Mouse (Mus musculus) natural killer cell, adult 2 months (primary cell): Measurements from ENCODE around the gene Gcc2.
A peak's percentile ranks its signal among the peaks of the same experiment; 100 is the strongest.
"Not testable (repeated sequence)": the region's sequence is repeated elsewhere in the genome, so short reads cannot be mapped to it uniquely, and the experiment has no call there.

ENCODE experiments used
- DNase-seq, 2 experiments: peaks; one replicate each; pipeline ENCODE4 v3.0.0; 2022; ENCODE audit warnings: low spot score in 2 of 2

The Gcc2 gene

DNA sequence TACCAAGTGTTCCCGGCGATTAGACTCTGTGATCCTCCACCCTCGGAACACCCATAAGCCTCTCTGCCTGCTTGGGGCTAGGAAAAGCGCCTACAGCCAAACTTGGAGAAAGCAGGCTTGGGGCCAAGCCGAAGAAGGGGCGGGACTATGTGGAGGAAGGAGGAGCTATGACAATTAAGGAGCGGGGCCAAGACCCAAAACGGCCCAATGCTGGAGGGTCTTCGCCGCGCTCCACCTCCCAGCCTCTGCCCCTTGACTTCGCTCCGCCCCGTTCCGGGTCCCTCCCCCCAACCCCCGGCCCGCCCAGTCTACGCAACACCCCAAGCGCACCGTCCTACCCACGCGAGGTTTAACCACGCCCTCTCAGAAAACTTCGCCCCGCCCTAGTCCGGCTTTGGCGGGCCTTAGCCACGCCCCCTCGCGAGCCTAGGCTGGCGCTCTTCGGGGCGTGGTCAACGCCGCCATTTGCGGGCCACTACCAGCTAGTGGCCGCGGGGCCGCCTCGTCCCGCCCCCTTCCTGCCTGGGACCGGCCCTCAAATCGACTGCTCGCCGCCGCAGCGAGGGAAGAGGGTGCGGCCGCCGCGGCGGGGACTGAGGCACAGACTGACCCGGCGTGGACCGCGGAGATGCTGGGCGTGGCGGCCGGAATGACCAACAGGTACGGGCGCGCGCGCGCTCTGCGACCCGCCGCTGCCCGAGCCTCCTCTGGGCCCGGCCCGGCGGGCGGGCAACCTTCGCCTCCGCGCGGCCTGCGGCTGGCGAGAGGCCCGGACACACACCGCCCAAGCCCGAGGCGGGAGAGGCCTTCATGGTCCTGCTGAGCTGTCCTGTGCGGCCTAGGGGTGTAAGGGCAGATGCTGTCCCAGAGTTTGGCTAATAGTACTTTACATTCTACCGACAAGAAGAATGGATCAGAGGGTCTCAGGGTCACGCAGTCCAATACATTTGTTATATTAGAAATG lies 68.0 kb downstream of the Gcc2 start, which contains the start of gene Lims1:
Gene Lims1, plus strand, starts transcription at position 439 of the 964 bp plus-strand sequence.
- peak; percentile 99 for DNase-seq

- no peak for DNase-seq
These were observed 71.0 kb downstream of the Gcc2 start for GRCm38 (mm10) chr10:58326271-58326670.

DNA sequence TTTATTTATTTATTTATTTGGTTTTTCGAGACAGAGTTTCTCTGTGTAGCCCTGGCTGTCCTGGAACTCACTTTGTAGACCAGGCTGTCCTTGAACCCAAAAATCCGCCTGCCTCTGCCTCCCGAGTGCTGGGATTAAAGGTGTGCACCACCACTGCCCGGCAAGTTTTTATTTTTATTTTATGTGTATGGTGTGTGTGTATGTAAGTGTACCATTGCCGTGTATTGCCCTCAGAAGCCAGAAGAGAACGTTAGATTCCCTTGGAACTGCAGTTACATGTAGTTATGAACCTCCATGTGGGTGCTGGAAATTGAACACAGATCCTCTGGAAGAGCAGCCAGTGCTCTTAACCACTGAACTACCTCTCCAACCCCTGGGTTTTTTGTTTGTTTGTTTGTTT lies 72.5 kb downstream of the Gcc2 start:
- not testable (repeated sequence) for DNase-seq

- no peak for DNase-seq
These were observed 73.3 kb downstream of the Gcc2 start for GRCm38 (mm10) chr10:58328517-58329108.

GRCm38 (mm10) chr10:58330635-58331034 lies 75.3 kb downstream of the Gcc2 start:
- no peak for DNase-seq

- DNase-seq = no peak
These were observed 76.4 kb downstream of the Gcc2 start for GRCm38 (mm10) chr10:58331741-58332140.

DNA sequence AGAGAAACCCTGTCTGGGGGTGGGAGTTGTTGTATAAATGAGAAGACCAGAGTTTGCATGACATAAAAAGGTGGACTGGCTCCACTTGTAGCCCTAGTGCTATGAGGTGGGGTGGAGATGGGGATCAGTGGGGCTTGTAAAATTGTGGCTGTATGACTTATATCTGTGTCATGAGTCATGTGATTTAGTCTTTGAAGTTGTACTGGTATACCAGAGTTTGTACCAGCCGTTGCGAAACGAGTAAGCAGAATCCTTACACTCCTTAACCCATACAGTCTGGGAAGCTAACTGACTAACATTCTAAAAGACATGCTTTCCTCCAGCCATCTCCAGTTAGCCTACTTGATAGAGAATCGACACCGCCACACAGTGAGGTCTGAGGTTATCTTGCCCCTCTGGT lies 78.1 kb downstream of the Gcc2 start:
- no peak for DNase-seq

- no peak for DNase-seq
These were observed 80.9 kb downstream of the Gcc2 start for GRCm38 (mm10) chr10:58336156-58336555.

GRCm38 (mm10) chr10:58337091-58337490 lies 81.8 kb downstream of the Gcc2 start:
- DNase-seq = not testable (repeated sequence)

DNA sequence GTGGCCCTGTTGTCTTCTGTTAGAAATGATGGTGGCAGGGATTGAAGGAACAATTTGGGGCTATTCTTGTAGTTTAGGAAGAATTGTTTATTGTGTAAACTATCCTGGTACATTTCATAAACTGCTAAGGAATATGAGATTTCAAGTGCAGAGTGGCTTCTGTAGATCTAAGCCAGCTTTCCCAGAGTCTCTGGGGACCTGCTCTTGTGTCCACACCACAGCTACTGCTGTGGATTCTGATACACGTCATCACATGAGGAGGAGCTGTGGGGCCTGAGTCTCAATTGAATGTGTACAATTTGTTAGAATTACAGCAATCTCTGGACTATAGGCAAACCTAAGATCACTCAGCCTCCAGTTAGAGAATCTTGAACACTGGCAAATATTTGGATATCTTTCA lies 83.3 kb downstream of the Gcc2 start:
- no peak for DNase-seq

DNA sequence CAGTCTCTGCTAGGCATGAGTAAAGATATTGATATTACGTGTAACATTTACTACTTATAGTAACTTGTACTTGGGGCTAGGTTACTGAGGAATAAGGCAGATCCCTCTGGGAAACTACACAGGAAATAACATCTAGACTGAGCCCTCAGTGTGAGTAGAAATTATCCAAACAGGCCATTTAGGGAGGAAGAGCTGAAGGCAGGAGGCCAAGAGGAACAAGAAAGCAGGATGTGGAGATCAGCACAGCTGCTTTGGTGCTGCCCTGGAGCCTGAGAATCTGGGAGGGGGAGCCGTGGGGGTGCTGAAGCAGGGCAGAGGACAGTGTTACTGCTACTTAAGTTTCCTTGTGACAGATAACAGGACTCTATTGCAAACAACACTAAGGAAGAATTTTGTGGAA lies 86.4 kb downstream of the Gcc2 start:
- no peak for DNase-seq

- no peak for DNase-seq
These were observed 86.9 kb downstream of the Gcc2 start for GRCm38 (mm10) chr10:58342199-58342598.

GRCm38 (mm10) chr10:58343552-58343951 lies 88.3 kb downstream of the Gcc2 start:
- DNase-seq = no peak

DNA sequence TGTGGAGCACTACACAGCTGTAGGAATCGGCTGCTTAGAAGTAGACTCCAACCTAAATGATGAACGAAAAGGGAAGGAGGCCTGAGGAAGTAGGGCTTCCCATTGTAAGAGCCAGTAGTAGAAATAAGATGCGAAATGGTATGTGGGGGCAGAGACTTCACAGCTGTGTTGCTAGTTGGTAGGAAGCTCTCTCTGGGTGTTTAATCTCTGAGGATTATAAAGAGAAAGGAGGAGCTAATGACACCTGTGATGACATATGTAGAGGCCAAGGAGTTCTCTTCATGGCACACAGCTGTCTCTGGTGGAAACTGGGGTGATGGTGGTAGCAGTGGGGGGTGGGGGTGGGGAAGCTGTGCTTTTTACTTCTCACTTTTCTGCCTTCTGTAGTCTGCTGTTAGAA lies 95.3 kb downstream of the Gcc2 start:
- no peak for DNase-seq

DNA sequence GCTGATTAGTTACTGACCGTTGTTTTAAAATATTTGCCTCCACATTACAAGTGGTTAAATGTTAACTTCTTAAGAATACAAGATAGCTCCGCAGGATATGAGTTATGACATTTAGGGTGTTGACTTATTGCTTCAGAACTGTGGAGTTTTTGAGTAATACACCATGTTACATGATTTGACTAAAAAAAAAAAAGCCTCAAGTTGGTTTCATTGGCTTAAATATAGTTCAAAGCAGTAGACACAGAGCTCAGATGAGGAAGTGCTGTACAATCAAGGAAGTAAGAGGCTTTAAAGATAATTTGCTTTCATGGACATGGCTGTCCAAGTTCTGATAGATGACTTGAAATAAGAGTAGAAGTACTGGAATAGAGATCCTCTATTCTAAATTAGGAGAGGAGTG lies 96.4 kb downstream of the Gcc2 start:
- DNase-seq = no peak

DNA sequence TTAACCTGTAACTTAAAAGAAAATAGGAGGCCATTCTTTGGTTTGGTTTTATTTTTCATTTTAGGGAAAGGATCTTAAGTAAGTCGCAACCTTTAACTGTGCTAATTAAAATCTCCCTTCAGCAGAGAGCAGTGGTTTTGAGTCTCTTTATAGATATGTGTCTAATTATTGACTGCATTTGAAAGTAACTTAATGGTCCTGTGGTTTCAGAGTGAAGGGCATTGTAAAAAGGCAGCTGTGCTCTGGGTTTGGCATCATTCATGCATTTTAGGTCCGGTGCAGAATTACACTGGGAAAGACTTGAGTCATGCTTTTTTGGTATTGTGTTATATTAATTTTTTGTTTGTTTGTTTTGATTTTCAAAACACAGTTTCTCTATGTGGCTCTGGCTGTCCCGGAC lies 97.1 kb downstream of the Gcc2 start:
- DNase-seq = no peak

- DNase-seq = peak in 1 of 2 experiments; percentile 19
These were observed 99.3 kb downstream of the Gcc2 start for GRCm38 (mm10) chr10:58354561-58354960.
